Comparison of ENCODE assay signal across 8 mouse cellular contexts in the genomic region with DNA sequence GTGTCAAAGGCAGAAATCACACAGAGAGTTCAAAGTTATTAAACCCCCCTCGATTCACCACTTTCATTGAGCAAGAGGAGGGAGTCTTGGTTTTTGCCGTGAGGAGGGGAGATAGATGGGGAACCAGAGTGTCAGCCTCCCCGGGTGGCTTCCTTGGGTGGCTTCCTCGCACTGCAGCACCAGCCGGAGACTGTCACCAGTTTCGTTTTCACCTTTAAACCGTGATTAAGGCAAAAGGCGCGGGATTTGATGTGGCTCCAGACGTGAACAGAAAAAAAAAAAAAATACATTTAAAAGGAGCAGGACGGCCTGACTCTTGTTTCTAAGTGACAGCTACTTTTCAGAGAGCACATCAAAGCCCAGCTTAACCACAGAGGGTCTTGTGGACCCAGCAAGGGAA. TPM values are rescaled to one million over a fixed set of nuclear protein-coding genes. Genes with fewer than 3 reads are reported as not detected.
A peak's percentile ranks its signal among the peaks of the same experiment; 100 is the strongest.
DNase-seq lines count a peak whose midpoint lies in the region; ATAC-seq and TF ChIP-seq lines count a peak whose summit lies in the region.

No protein-coding gene starts in this region.

- TF ChIP-seq POLR2A in spleen, adult 2 months (IDR thresholded peaks at IDR 0.05; ENCODE audit: low read depth, low read length): peak; percentile 18; the same call in 1 of the 2 replicates

- no peak overlapping the region for H3K27ac ChIP-seq in forebrain, embryonic 16.5 days (ENCODE audit: low read length)
- H3K27ac ChIP-seq in kidney, embryonic 14.5 days (ENCODE audit: low read depth, low read length): peak overlapping the region; percentile 84
- H3K27ac ChIP-seq in spleen, adult 2 months (ENCODE audit: insufficient read depth, low read length): peak overlapping the region; percentile 37; the same call in 1 of the 2 replicates

- no peaks in the 10 kb centered on the region for H3K36me3 ChIP-seq in forebrain, embryonic 16.5 days (ENCODE audit: control insufficient read depth, insufficient read depth)
- no peaks in the 10 kb centered on the region for H3K36me3 ChIP-seq in kidney, embryonic 14.5 days (ENCODE audit: control insufficient read depth, insufficient read depth, low read length)
- H3K36me3 ChIP-seq in spleen, adult 2 months (ENCODE audit: control insufficient read depth, insufficient read depth, low read length): no peaks in the 10 kb centered on the region

- peak overlapping the region; percentile 21; the same call in 1 of the 2 replicates for H3K4me3 ChIP-seq in forebrain, embryonic 16.5 days (replicated peaks; ENCODE audit: low read length)
- H3K4me3 ChIP-seq in kidney, embryonic 14.5 days (ENCODE audit: low read length): peak overlapping the region; percentile 30; the same call in 1 of the 2 replicates
- peak overlapping the region; percentile 57 for H3K4me3 ChIP-seq in spleen, adult 2 months (ENCODE audit: extremely low read depth, insufficient read depth, insufficient read length)

- ATAC-seq in forebrain, embryonic 16.5 days: no peak
- peak; percentile 57; the same call in 1 of the 2 replicates for ATAC-seq in kidney, embryonic 14.5 days (ENCODE audit: low FRiP score, low TSS enrichment)

- WGBS in forebrain, embryonic 16.5 days: 5% methylated on average over 11 of the region's 11 CpGs
- WGBS in kidney, embryonic 14.5 days: 5% methylated on average over 11 of the region's 11 CpGs
- WGBS in spleen, adult 2 months: 1% methylated on average over 11 of the region's 11 CpGs

- no peak for TF ChIP-seq CTCF in spleen, adult 2 months (IDR thresholded peaks at IDR 0.05; ENCODE audit: extremely low read depth, insufficient read depth, insufficient read length, insufficient replicate concordance)

- peaks cover 18% of the 10 kb centered on the region for H3K4me1 ChIP-seq in forebrain, embryonic 16.5 days (replicated peaks; ENCODE audit: control insufficient read depth, insufficient read depth, low read length)
- peaks cover 19% of the 10 kb centered on the region for H3K4me1 ChIP-seq in kidney, embryonic 14.5 days (ENCODE audit: control insufficient read depth, insufficient read depth, low read length)
- peaks cover 7% of the 10 kb centered on the region; the same call in 1 of the 2 replicates for H3K4me1 ChIP-seq in spleen, adult 2 months (ENCODE audit: control insufficient read depth, insufficient read depth, insufficient read length)

- H3K9me3 ChIP-seq in forebrain, embryonic 16.5 days (ENCODE audit: control insufficient read depth, low read length): no peaks in the 10 kb centered on the region
- H3K9me3 ChIP-seq in kidney, embryonic 14.5 days (ENCODE audit: control insufficient read depth, low read length): no peaks in the 10 kb centered on the region

- H3K9ac ChIP-seq in forebrain, embryonic 16.5 days (replicated peaks; ENCODE audit: low read depth, low read length): no peak overlapping the region
- H3K9ac ChIP-seq in kidney, embryonic 14.5 days (ENCODE audit: low read depth, low read length): peak overlapping the region; percentile 57; the same call in 1 of the 2 replicates

- peak overlapping the region; percentile 62 for H3K4me2 ChIP-seq in forebrain, embryonic 16.5 days (ENCODE audit: low read length)
- H3K4me2 ChIP-seq in kidney, embryonic 14.5 days (replicated peaks; ENCODE audit: low read depth, low read length): peak overlapping the region; percentile 50

- peak; percentile 30 for DNase-seq in ovary, postnatal 36 days (ENCODE audit: low spot score)
- DNase-seq in ovary, postnatal 10 days (ENCODE audit: low spot score): no peak
- peak; percentile 52 for DNase-seq in lung, postnatal 36 days
- peak; percentile 59 to 66 for DNase-seq in spleen, adult 2 months (ENCODE audit: low read depth in 1 of 2, low spot score in 2 of 2)
- no peak for DNase-seq in left cerebral cortex, adult 18-20 months (ENCODE audit: low spot score in 2 of 2)
- no peak for DNase-seq in layer of hippocampus, adult 9-11 months

- H3K27me3 ChIP-seq in forebrain, embryonic 16.5 days (replicated peaks; ENCODE audit: control insufficient read depth, insufficient read depth, low read length): no peaks in the 10 kb centered on the region
- H3K27me3 ChIP-seq in kidney, embryonic 14.5 days (ENCODE audit: control insufficient read depth, insufficient read depth, low read length): no peaks in the 10 kb centered on the region
- no peaks in the 10 kb centered on the region for H3K27me3 ChIP-seq in spleen, adult 2 months (ENCODE audit: control insufficient read depth, insufficient read depth, low read length)

RNA-seq across cellular contexts. Expression of a gene that starts 58.5 kb away (rescaled TPM):
- polyA plus RNA-seq in forebrain, embryonic 16.5 days (2015; fragmentation: Nextera tagmentation; extraction: Ambion mirVana): 37.0 and 44.1 TPM in 2 replicates
- 87.7 and 98.5 TPM in 2 replicates for polyA plus RNA-seq in kidney, embryonic 14.5 days (2014; fragmentation: Nextera tagmentation; extraction: Ambion mirVana)
- 30.8 and 49.1 TPM in 2 replicates for polyA plus RNA-seq in spleen, adult 2 months (2012; rRNA removed)
- total RNA-seq in left cerebral cortex, adult 18-20 months (2021): 100 to 1,000 TPM; 103 to 116 TPM

Comparison
In these comparisons a context has a peak if more than half of its experiments do, and no peak if none do; other contexts are left out.
1. DNase-seq: peak in ovary, postnatal 36 days (single experiment), lung, postnatal 36 days (single experiment) and spleen, adult 2 months (2 of 2); none in ovary, postnatal 10 days (single experiment), left cerebral cortex, adult 18-20 months (0 of 2) and layer of hippocampus, adult 9-11 months (single experiment).
2. Peak in every context shown above with its lines, with median percentiles within 50 percentile points of each other: H3K4me3 ChIP-seq.